Mouse (Mus musculus): ENCODE results near the gene Insl5.

- TF ChIP-seq POLR2A (IDR thresholded peaks at IDR 0.05; ENCODE audit: insufficient read length, low read depth) = no peak
- TF ChIP-seq MYOG (IDR thresholded peaks at IDR 0.05; ENCODE audit: control insufficient read depth in 1 of 3, insufficient read depth in 1 of 3, insufficient read length in 2 of 3, low read depth in 2 of 3) = no peak
- no peak for TF ChIP-seq E2F4 (IDR thresholded peaks at IDR 0.05; ENCODE audit: insufficient read depth)
- no peak for TF ChIP-seq POLR2AphosphoS2 (IDR thresholded peaks at IDR 0.05; ENCODE audit: insufficient read length, low read depth)
- TF ChIP-seq USF1 (IDR thresholded peaks at IDR 0.05; ENCODE audit: low read depth) = no peak
- TF ChIP-seq TCF12 (IDR thresholded peaks at IDR 0.05; ENCODE audit: insufficient read depth, poor library complexity, severe bottlenecking) = no peak
- no peak for TF ChIP-seq MYOD1 (IDR thresholded peaks at IDR 0.05; ENCODE audit: control insufficient read depth in 1 of 3, insufficient read length in 2 of 3, low read depth in 2 of 3)
- TF ChIP-seq MAX (IDR thresholded peaks at IDR 0.05; ENCODE audit: low read depth) = no peak
- no peak for TF ChIP-seq SRF (IDR thresholded peaks at IDR 0.05; ENCODE audit: control insufficient read depth, insufficient read length, low read depth)
- TF ChIP-seq CEBPB (IDR thresholded peaks at IDR 0.05; ENCODE audit: insufficient read depth, poor library complexity, severe bottlenecking) = no peak
- no peak for TF ChIP-seq TCF3 (IDR thresholded peaks at IDR 0.05; ENCODE audit: insufficient read length, low read depth)
- no peak for TF ChIP-seq REST (IDR thresholded peaks at IDR 0.05; ENCODE audit: insufficient read depth, insufficient read length)
These were observed 37.3 kb downstream of the Insl5 start for GRCm38 (mm10) chr4:102989391-102989790.

All from myocyte (in vitro differentiated cells).